ENCODE assay signal across 20 mouse cellular contexts in the genomic region with DNA sequence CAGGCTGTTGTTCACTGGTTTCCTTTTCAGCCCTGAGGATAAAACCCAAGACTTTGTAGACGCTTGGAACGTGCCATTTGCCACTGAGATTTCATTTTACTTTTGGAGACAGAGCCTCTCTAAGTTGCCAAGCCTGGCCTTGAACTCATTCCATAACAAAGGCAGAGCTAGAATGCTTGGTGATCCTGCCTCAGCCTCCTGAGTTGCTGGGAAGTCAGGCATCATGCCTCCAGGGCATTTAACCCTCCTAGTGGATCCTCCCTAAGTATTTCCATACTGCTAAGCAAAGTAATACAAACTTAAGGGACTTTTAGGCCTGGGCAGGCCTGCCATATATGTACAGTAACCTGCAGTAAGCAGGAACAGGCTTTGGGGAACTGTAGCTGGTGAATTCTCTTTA.
A peak's percentile ranks its signal among the peaks of the same experiment; 100 is the strongest.
DNase-seq lines count a peak whose midpoint lies in the region; ATAC-seq lines count a peak whose summit lies in the region.
"Had no signal": no experiment of that assay in that cellular context is flagged by ENCODE, and none has a peak within 500 bp of the region (broad histone marks: within the 10 kb centered on the region; RNA-seq: fewer than 3 reads in every experiment).

No protein-coding gene starts in this region.

- H3K4me1 ChIP-seq in hindbrain, embryonic 14.5 days (replicated peaks; ENCODE audit: control insufficient read depth, insufficient read depth, low read length): no peaks in the 10 kb centered on the region
- H3K4me1 ChIP-seq: embryonic facial prominence, embryonic 10.5 days; embryonic facial prominence, embryonic 12.5 days had no signal

- H3K9me3 ChIP-seq in hindbrain, embryonic 14.5 days (ENCODE audit: control insufficient read depth, low read length): no peaks in the 10 kb centered on the region
- H3K9me3 ChIP-seq: embryonic facial prominence, embryonic 10.5 days; embryonic facial prominence, embryonic 12.5 days had no signal

- H3K4me2 ChIP-seq in hindbrain, embryonic 14.5 days (replicated peaks): no peak overlapping the region
- H3K4me2 ChIP-seq: embryonic facial prominence, embryonic 12.5 days had no signal

- no peak overlapping the region for H3K9ac ChIP-seq in hindbrain, embryonic 14.5 days
- H3K9ac ChIP-seq: embryonic facial prominence, embryonic 12.5 days had no signal

- no peaks in the 10 kb centered on the region for H3K27me3 ChIP-seq in hindbrain, embryonic 14.5 days (ENCODE audit: control insufficient read depth, insufficient read depth, low read length)
- H3K27me3 ChIP-seq: embryonic facial prominence, embryonic 12.5 days had no signal

- WGBS in hindbrain, embryonic 14.5 days: 91% methylated on average over 2 of the region's 2 CpGs

- H3K36me3 ChIP-seq in hindbrain, embryonic 14.5 days (replicated peaks; ENCODE audit: control insufficient read depth, insufficient read depth): no peaks in the 10 kb centered on the region
- H3K36me3 ChIP-seq: embryonic facial prominence, embryonic 10.5 days; embryonic facial prominence, embryonic 12.5 days; G1E had no signal

- H3K27ac ChIP-seq in hindbrain, embryonic 14.5 days: no peak overlapping the region
- H3K27ac ChIP-seq: embryonic facial prominence, embryonic 10.5 days; embryonic facial prominence, embryonic 12.5 days had no signal

- DNase-seq in ES-CJ7 (ENCODE audit: low read depth, low spot score) (peak; percentile 79), R1 (ENCODE audit: low read depth, low spot score) (peak; percentile 45), ZHBTc4 (ENCODE audit: low read depth, low spot score) (peak; percentile 78)
- no peak for DNase-seq in hindbrain, embryonic 14.5 days (ENCODE audit: low spot score)
- DNase-seq in urinary bladder, postnatal 25 days (ENCODE audit: low spot score): no peak
- DNase-seq in gastrocnemius, postnatal 10 days: no peak
- DNase-seq: adrenal gland, adult 8-10 months; adrenal gland, postnatal 14 days; adrenal gland, postnatal 36 days; cerebellum, adult 11-12 months; cerebellum, adult 2 months; cerebellum, adult 9-10 months; cerebellum, postnatal 10 days; cerebellum, postnatal 25 days had no signal

- ATAC-seq in hindbrain, embryonic 14.5 days (ENCODE audit: low FRiP score): no peak
- ATAC-seq: forebrain, embryonic 14.5 days; forebrain, embryonic 16.5 days; Patski had no signal

- H3K4me3 ChIP-seq in hindbrain, embryonic 14.5 days (replicated peaks; ENCODE audit: low read length): no peak overlapping the region
- H3K4me3 ChIP-seq: embryonic facial prominence, embryonic 10.5 days; embryonic facial prominence, embryonic 12.5 days had no signal

Comparison
In these comparisons a context has a peak if more than half of its experiments do, and no peak if none do; other contexts are left out.
1. DNase-seq: peak in ES-CJ7 (single experiment), R1 (single experiment) and ZHBTc4 (single experiment); none in hindbrain, embryonic 14.5 days (single experiment), urinary bladder, postnatal 25 days (single experiment) and gastrocnemius, postnatal 10 days (single experiment).